Mouse (Mus musculus) effector memory CD4-positive, alpha-beta T cell, adult 7 months (primary cell): ENCODE measurements around the gene Shd. TPM values are rescaled to one million over a fixed set of nuclear protein-coding genes. Genes with fewer than 3 reads are reported as not detected.

Source experiments
- polyA plus RNA-seq: library from polyadenylated mRNA; unstranded; fragments of 100-300 nt; shearing (Covaris generic); gene quantifications from one replicate; pipeline ENCODE4 v1.2.1, GENCODE M21; 2017

The Shd gene
- polyA plus RNA-seq, result 1.0 TPM

DNA sequence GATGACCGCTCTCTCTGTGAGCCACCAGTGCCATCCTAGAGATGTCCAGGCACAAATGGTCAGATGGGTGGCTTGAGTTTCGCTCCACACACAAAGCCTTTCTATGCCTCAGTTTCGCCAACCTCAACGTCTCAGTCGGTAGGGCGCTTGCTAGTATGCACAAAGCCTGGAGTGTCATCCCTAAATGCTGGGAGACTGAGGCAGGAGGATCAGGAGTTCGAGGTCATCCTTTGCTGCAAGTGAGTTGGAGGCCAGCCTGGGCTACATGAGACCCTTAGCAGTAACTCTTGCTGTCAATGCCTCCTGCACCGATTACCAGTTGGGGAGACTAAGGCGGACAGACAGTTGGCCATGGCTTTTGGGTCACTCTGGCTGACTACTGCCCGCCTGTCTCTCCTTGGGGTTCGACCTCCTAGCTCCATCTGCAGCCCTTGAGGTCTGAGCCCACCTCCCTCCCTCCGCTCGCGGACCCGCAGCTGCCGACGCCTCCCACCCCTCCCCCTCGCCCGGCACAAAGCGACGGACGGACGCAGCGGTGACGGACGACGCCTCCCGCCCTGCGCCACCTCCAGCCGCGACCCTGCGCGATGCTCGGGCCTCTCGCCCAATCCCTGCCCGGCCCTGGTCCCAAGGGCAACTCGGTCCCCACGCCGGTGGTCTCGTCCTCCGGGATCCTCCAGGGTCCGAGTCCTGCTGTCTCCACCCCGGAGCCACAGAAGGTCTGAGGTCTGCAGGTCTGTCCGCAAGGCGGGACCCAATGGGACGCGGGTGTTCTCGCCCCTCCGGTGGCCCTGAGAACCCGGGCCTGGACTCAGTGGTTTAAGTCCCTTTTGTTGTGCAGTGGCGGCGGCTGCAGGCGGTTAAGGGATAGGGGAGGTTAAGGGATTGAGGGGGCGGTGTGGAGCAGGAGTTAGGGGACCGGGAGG lies at the start of gene Shd:
TSS of gene Shd (plus strand) at position 502 of the 926 bp plus-strand sequence.

DNA sequence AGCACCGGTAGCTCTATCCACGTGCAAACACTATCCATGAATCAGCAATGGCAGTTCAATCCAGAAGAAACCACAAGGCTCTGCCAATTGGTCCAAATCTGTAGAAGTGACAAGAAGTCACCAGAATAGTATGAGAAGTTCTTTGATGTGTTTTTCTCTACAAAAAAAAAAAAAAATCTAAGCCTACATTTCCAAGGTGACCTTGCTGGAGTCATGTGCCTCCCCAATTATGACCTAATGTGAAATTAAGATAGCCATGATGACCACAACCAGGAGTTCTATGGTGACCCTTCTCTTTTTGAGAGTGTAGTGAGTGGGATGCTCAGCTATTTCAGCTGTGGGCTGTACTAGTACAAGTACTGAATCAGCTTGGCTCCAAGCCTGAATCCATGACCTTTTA lies 20.9 kb upstream of the Shd start, which contains the start of gene Zfp119b:
TSS of gene Zfp119b (minus strand) at position 101 of the 400 bp plus-strand sequence.

DNA sequence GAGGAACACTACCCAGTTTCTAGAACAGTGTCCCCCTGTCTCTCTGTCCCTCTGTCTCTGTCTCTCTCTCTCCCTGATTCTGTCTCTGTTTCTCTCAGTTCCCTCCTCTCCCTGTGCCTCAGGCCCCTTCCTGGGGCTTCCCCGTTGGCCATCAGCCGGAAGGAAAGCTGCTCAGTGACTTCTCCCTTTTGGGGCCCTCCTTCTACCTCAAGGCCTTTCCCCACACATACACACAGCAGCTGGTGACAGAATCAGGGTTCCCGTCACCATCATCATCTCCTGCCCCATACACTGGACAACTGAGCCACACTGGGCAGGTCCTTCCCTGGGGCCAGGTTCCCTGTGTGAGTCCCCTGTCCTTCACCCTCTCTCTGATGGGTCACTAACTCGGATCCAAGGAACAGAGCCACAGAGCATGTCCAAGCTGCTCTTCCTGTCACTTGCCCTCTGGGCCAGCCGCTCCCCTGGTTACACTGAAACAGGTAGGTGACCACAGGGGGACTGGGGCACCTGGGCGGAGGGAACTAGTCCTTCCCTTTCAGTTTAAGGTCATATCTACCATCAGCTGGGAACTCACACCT lies 17.7 kb upstream of the Shd start, which contains the start of gene Ebi3:
TSS of gene Ebi3 (plus strand) at position 194 of the 581 bp plus-strand sequence.

DNA sequence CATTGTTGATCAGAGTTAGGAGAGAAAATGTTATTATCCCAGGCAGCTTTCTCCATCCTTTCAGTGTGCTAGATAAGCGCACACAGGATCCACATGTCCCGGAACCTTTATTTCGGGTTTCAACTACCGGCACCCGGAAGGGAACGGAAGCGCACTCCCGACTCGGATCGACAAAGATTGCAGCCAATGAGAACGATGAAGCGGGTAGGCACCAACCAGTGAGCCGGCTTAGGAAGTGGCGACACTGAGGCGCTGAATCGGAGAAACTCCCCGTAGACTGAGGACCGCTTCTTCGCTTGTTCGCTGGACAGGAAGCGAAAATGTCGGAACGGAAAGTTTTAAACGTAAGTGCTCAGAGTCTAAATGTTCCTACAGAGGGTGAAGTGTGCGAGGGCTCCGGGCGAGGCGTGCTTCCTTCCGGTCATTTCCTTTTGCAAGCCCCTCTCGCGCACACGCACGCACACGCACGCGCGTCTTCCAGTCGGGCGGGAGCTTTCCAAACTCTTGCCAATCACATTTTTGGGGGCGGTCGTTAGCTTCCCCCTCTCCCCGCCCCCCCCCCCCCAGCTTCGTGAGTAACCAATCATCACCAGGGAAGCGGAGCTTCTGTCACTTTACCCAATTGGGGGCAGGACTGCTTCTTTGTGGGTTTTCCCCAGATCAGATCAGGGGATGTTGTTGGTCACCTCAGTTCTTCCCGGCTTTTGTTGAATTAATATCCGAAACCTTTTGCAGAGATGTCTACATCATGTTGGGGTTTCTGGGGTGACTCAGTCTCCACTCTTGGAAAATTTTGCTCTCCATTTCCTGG lies 11.1 kb upstream of the Shd start, which contains the start of gene Yju2:
TSS of gene Yju2 (plus strand) at position 182 of the 811 bp plus-strand sequence.

DNA sequence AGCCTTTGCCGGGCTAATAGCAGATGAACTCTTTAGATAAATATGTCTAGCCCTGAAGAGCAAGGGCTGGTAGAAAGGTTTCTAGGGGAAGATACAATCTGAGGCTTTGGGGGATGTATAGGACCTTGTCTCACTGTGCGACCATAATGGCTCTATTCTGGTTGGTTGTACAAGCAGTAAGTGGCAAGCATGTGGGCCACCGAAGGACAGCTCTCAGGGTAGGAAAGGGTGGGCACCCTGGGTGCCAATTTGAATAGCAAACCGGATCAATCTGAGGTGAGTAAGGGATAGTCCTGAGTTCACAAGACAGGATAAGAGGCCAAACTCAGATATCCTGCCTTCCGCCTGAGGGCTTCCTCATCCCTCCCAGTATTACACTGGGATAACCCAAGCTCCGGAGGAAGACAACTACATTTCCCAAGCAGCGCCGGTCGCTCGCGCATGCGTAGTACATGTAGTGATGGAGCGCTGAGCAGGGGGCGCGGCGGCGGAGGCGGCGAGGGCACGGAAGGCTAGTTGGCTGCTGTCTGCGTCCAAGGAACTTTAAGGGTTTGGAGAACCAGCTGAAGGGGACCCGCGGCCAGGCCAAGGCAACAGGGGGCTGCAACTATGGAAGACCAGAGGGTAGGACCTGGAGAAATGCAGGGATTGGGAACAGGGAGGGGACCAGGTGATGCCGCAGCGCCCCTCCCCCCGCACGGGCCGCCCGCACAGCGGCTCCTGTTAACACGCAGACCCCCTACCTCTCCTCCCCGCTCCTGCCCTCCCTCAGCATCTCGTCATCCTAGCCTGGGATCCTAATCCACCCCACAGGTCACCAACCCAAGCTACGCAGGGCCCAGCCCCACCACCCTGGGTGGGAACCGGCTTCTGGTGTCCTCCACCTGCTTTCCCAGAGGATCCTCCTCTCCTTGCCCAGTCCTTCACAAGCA lies 16.0 kb downstream of the Shd start, which contains the start of gene Fsd1:
TSS of gene Fsd1 (plus strand) at position 480 of the 932 bp plus-strand sequence.

DNA sequence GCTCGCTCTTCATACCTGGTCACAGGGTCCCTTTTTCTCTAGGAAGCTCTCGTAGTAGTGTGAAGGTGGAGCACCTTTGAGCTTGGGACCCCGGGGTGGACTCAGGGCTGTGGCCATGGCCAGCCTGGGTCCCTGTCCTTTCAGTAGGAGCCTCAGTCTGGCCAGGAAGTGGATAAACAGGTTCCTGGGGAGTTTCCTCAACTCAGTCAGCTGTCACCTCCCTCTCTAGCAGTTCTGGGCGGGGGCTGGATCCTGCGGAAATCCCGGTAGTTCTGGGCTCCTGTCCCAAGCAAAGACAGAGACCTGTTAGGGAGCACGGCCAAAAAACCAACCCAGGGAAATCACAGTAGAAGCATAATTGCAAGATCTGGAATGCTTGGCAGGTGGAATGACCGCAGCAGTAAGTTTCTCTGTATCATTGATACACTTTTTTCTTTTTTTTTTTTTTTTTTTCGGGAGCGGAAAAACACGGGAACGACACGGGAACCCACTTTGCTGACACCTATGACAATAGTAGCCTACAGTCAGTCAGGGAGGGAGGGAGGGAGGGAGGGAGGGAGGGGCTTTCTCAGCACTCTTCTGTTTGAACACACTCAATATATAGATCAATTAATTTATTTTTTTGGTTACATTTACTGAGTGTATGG lies 35.3 kb downstream of the Shd start, which contains the start of the genes Stap2 and Mpnd:
TSS of gene Stap2 (minus strand) at position 170 of the 647 bp plus-strand sequence.
TSS of gene Mpnd (plus strand) at position 297 of the 647 bp plus-strand sequence.

Other genes starting within 250 kb of the Shd start
- gene Adgre4, start 220.5 kb upstream of the Shd start, polyA plus RNA-seq, result not detected
- 17.7 TPM for gene Zfp119a, start 91.5 kb upstream of the Shd start, polyA plus RNA-seq
- gene Zfp959, start 78.4 kb upstream of the Shd start, polyA plus RNA-seq, result 37.1 TPM
- gene Zfp119b, start 21.0 kb upstream of the Shd start, polyA plus RNA-seq, result 6.9 TPM
- 0.33 TPM for gene Ebi3, start 17.8 kb upstream of the Shd start, polyA plus RNA-seq
- gene Yju2, start 11.4 kb upstream of the Shd start, polyA plus RNA-seq, result 32.0 TPM
- gene Fsd1, start 16.0 kb downstream of the Shd start, polyA plus RNA-seq, result not detected
- 2.3 TPM for gene Stap2, start 35.1 kb downstream of the Shd start, polyA plus RNA-seq
- 158 TPM for gene Mpnd, start 35.2 kb downstream of the Shd start, polyA plus RNA-seq
- gene Sh3gl1, start 66.2 kb downstream of the Shd start, polyA plus RNA-seq, result 137 TPM
- 1.3 TPM for gene Chaf1a, start 70.0 kb downstream of the Shd start, polyA plus RNA-seq
- 64.9 TPM for gene Ubxn6, start 104.6 kb downstream of the Shd start, polyA plus RNA-seq
- gene Hdgfl2, start 109.2 kb downstream of the Shd start, polyA plus RNA-seq, result 113 TPM
- gene Plin4, start 139.3 kb downstream of the Shd start, polyA plus RNA-seq, result not detected
- gene Plin5, start 147.1 kb downstream of the Shd start, polyA plus RNA-seq, result not detected
- gene Lrg1, start 151.5 kb downstream of the Shd start, polyA plus RNA-seq, result not detected
- gene Sema6b, start 169.9 kb downstream of the Shd start, polyA plus RNA-seq, result not detected
- 22.7 TPM for gene Tnfaip8l1, start 192.0 kb downstream of the Shd start, polyA plus RNA-seq
- 48.9 TPM for gene Mydgf, start 213.5 kb downstream of the Shd start, polyA plus RNA-seq
- 44.4 TPM for gene Dpp9, start 248.4 kb downstream of the Shd start, polyA plus RNA-seq